Mouse (Mus musculus) cerebellum, postnatal 14 days (tissue): Measurements from ENCODE around the gene C130032M10Rik.

Experiments
- DNase-seq, 2 experiments: peaks; one replicate each; pipeline ENCODE4 v3.0.0; 2021; ENCODE audit warnings: mixed read lengths in 2 of 2

Gene C130032M10Rik

GRCm38 (mm10) chr9:114515364-114515763, at the start of gene C130032M10Rik:
Gene C130032M10Rik (plus strand): TSS chr9:114515697.
- DNase-seq = no peak

- no peak for DNase-seq
Observed at GRCm38 (mm10) chr9:114466871-114467270, 48.6 kb upstream of the C130032M10Rik start.

GRCm38 (mm10) chr9:114468217-114468616, 47.3 kb upstream of the C130032M10Rik start:
- DNase-seq = no peak

- no peak for DNase-seq
Observed at GRCm38 (mm10) chr9:114468701-114469100, 46.8 kb upstream of the C130032M10Rik start.

- no peak for DNase-seq
Observed at GRCm38 (mm10) chr9:114471892-114472291, 43.6 kb upstream of the C130032M10Rik start.

GRCm38 (mm10) chr9:114477019-114477418, 38.5 kb upstream of the C130032M10Rik start:
- DNase-seq = no peak

- no peak for DNase-seq
Observed at GRCm38 (mm10) chr9:114480940-114481339, 34.6 kb upstream of the C130032M10Rik start.

GRCm38 (mm10) chr9:114484771-114485170, 30.7 kb upstream of the C130032M10Rik start:
- DNase-seq = no peak

- no peak for DNase-seq
Observed at GRCm38 (mm10) chr9:114486808-114487207, 28.7 kb upstream of the C130032M10Rik start.

GRCm38 (mm10) chr9:114487481-114488258, 27.8 kb upstream of the C130032M10Rik start:
- no peak for DNase-seq

GRCm38 (mm10) chr9:114496469-114496868, 19.0 kb upstream of the C130032M10Rik start:
- DNase-seq = no peak

GRCm38 (mm10) chr9:114498218-114498617, 17.3 kb upstream of the C130032M10Rik start:
- DNase-seq = peak; percentile 87 to 96

GRCm38 (mm10) chr9:114499783-114500515, 15.5 kb upstream of the C130032M10Rik start:
- peak; percentile 71 to 83 for DNase-seq

GRCm38 (mm10) chr9:114501111-114501510, 14.4 kb upstream of the C130032M10Rik start:
- DNase-seq = no peak

GRCm38 (mm10) chr9:114501913-114502312, 13.6 kb upstream of the C130032M10Rik start:
- no peak for DNase-seq

GRCm38 (mm10) chr9:114502711-114503427, 12.6 kb upstream of the C130032M10Rik start:
- no peak for DNase-seq

- no peak for DNase-seq
Observed at GRCm38 (mm10) chr9:114504816-114505215, 10.7 kb upstream of the C130032M10Rik start, which contains the start of gene Ccr4. Gene Ccr4 (minus strand): TSS chr9:114504916.

GRCm38 (mm10) chr9:114506564-114506963, 8.9 kb upstream of the C130032M10Rik start:
- DNase-seq = no peak

GRCm38 (mm10) chr9:114507421-114507820, 8.1 kb upstream of the C130032M10Rik start:
- no peak for DNase-seq

- DNase-seq = no peak
Observed at GRCm38 (mm10) chr9:114509785-114510184, 5.7 kb upstream of the C130032M10Rik start.

GRCm38 (mm10) chr9:114512831-114513230, 2.7 kb upstream of the C130032M10Rik start:
- DNase-seq = no peak

- no peak for DNase-seq
Observed at GRCm38 (mm10) chr9:114517924-114518497, 2.5 kb downstream of the C130032M10Rik start.
